Mouse (Mus musculus) embryonic facial prominence, embryonic 13.5 days (tissue): ENCODE results near the gene Nav2. TPM values are rescaled to one million over a fixed set of nuclear protein-coding genes. Genes with fewer than 3 reads are reported as not detected.

Source experiments
- ATAC-seq: fragments of 200-750 bp; cut with Nextera tagmentation; 2 replicates; pipeline ENCODE4 v1.8.0; 2017; ENCODE audit warnings: low read depth; ENCODE audit not compliant: insufficient number of reproducible peaks, insufficient read depth, low FRiP score, low TSS enrichment
- H3K27ac ChIP-seq: fragments of 300-500 bp; sonication (generic); 2 replicates; pipeline ENCODE4 v1.5.1; 2015; ENCODE audit warnings: moderate library complexity, mild to moderate bottlenecking, inconsistent platforms
- H3K27me3 ChIP-seq: fragments of 300-500 bp; sonication (generic); 2 replicates; pipeline ENCODE4 v1.6.1; 2015; ENCODE audit warnings: mild to moderate bottlenecking, inconsistent platforms
- H3K36me3 ChIP-seq: fragments of 300-500 bp; sonication (generic); 2 replicates; pipeline ENCODE4 v1.6.1; 2015; ENCODE audit warnings: mild to moderate bottlenecking, inconsistent platforms
- H3K4me1 ChIP-seq: fragments of 300-500 bp; sonication (generic); 2 replicates; pipeline ENCODE4 v1.6.1; 2015; ENCODE audit warnings: inconsistent platforms
- H3K4me2 ChIP-seq: fragments of 300-500 bp; sonication (generic); 2 replicates; pipeline ENCODE4 v1.6.1; 2015; ENCODE audit warnings: moderate library complexity, mild to moderate bottlenecking, inconsistent platforms
- H3K4me3 ChIP-seq: fragments of 300-500 bp; sonication (generic); 2 replicates; pipeline ENCODE4 v1.5.1; 2015; ENCODE audit warnings: mild to moderate bottlenecking, inconsistent platforms
- H3K9ac ChIP-seq: fragments of 300-500 bp; sonication (generic); 2 replicates; pipeline ENCODE4 v1.6.1; 2015; ENCODE audit warnings: mild to moderate bottlenecking, inconsistent platforms
- H3K9me3 ChIP-seq: fragments of 300-500 bp; sonication (generic); 2 replicates; pipeline ENCODE4 v1.6.1; 2016; ENCODE audit warnings: inconsistent platforms
- WGBS: fragments of 180-500 bp; shearing (Covaris S2); methylation state at CpG from one replicate; pipeline ENCODE4 v1.1.7; 2015; ENCODE audit warnings: mixed read lengths; 5-methylcytosine and 5-hydroxymethylcytosine counted together
- polyA plus RNA-seq: library from polyadenylated mRNA; unstranded; fragments of >200 nt; fragmentation: Nextera tagmentation; extraction: Ambion mirVana; gene quantifications from 2 replicates; pipeline ENCODE4 v1.2.1, GENCODE M21; 2015

Nav2 gene
- polyA plus RNA-seq, 1 experiment from 2014 or later, result 22.1 TPM

GRCm38 (mm10) chr7:49636491-49637115, 728.1 kb downstream of the Nav2 start, which contains the start of gene Dbx1:
Gene Dbx1, minus strand, starts transcription at chr7:49636849.
- peaks cover 31% of the 10 kb centered on the region for H3K4me1 ChIP-seq
- peaks cover 100% of the 10 kb centered on the region for H3K27me3 ChIP-seq
- 0 out of 2 replicates have a peak within 1 kb of the TSS, but pooled peaks have one; percentile 3 for H3K4me3 ChIP-seq
- WGBS, result under 1% methylated on average over 33 of the region's 33 CpGs
- H3K36me3 ChIP-seq, result no peaks in the 10 kb centered on the region
- H3K27ac ChIP-seq, result no peak within 1 kb of the TSS
- no peak within 1 kb of the TSS for H3K4me2 ChIP-seq
- no peak within 1 kb of the TSS for H3K9ac ChIP-seq
- no peak for ATAC-seq
- H3K9me3 ChIP-seq, result no peaks in the 10 kb centered on the region

GRCm38 (mm10) chr7:49637281-49637680, 728.8 kb downstream of the Nav2 start:
- Histone ChIP-seq H3K9ac (no peak overlapping the region), H3K4me3 (no peak overlapping the region), H3K4me2 (no peak overlapping the region), H3K27me3 (peaks cover 100% of the 10 kb centered on the region), H3K4me1 (peaks cover 29% of the 10 kb centered on the region), H3K27ac (no peak overlapping the region), H3K36me3 (no peaks in the 10 kb centered on the region), H3K9me3 (no peaks in the 10 kb centered on the region)
- WGBS, result under 1% methylated on average over 9 of the region's 9 CpGs
- no peak for ATAC-seq

GRCm38 (mm10) chr7:49637851-49638663, 729.5 kb downstream of the Nav2 start:
- Histone ChIP-seq H3K27ac (no peak overlapping the region), H3K4me3 (no peak overlapping the region), H3K27me3 (peaks cover 99% of the 10 kb centered on the region), H3K9ac (no peak overlapping the region), H3K4me2 (no peak overlapping the region), H3K36me3 (no peaks in the 10 kb centered on the region), H3K9me3 (no peaks in the 10 kb centered on the region), H3K4me1 (peaks cover 26% of the 10 kb centered on the region)
- 1% methylated on average over 21 of the region's 21 CpGs for WGBS
- no peak for ATAC-seq

GRCm38 (mm10) chr7:49638941-49639776, 730.6 kb downstream of the Nav2 start:
- Histone ChIP-seq H3K36me3 (no peaks in the 10 kb centered on the region), H3K27me3 (peaks cover 94% of the 10 kb centered on the region), H3K4me2 (peak overlapping the region; percentile 43), H3K4me3 (peak overlapping the region; percentile 24), H3K27ac (no peak overlapping the region), H3K4me1 (peaks cover 19% of the 10 kb centered on the region), H3K9me3 (no peaks in the 10 kb centered on the region), H3K9ac (no peak overlapping the region)
- ATAC-seq, result no peak
- 2% methylated on average over 35 of the region's 35 CpGs for WGBS

GRCm38 (mm10) chr7:49639864-49640708, 731.6 kb downstream of the Nav2 start:
- no peak overlapping the region for H3K9ac ChIP-seq
- H3K36me3 ChIP-seq, result no peaks in the 10 kb centered on the region
- 10% methylated on average over 18 of the region's 18 CpGs for WGBS
- no peak overlapping the region for H3K4me2 ChIP-seq
- peak overlapping the region; percentile 24; the same call in 1 of the 2 replicates for H3K4me3 ChIP-seq
- H3K27me3 ChIP-seq, result peaks cover 91% of the 10 kb centered on the region
- ATAC-seq, result no peak
- H3K4me1 ChIP-seq, result peaks cover 17% of the 10 kb centered on the region
- H3K9me3 ChIP-seq, result no peaks in the 10 kb centered on the region
- H3K27ac ChIP-seq, result no peak overlapping the region

- Histone ChIP-seq H3K36me3 (no peaks in the 10 kb centered on the region), H3K4me1 (peaks cover 14% of the 10 kb centered on the region; the same call in 1 of the 2 replicates), H3K27ac (no peak overlapping the region), H3K9me3 (no peaks in the 10 kb centered on the region), H3K27me3 (peaks cover 87% of the 10 kb centered on the region), H3K4me2 (no peak overlapping the region), H3K4me3 (no peak overlapping the region), H3K9ac (no peak overlapping the region)
- WGBS, result 25% methylated on average over 3 of the region's 3 CpGs
- no peak for ATAC-seq
Measured at GRCm38 (mm10) chr7:49640709-49641305, 732.3 kb downstream of the Nav2 start.

Other genes starting within 250 kb of the Nav2 start
- gene Zdhhc13, start 119.7 kb upstream of the Nav2 start, polyA plus RNA-seq, result 28.5 and 30.4 TPM in 2 replicates
- gene Csrp3, start 60.7 kb upstream of the Nav2 start, polyA plus RNA-seq, result 3.6 and 6.4 TPM in 2 replicates
- 15.7 and 17.3 TPM in 2 replicates for gene E2f8, start 27.1 kb upstream of the Nav2 start, polyA plus RNA-seq